Mouse (Mus musculus) thymus, postnatal 10 days (tissue): Measurements from ENCODE around the gene Samd4b.
"Not testable (repeated sequence)": the region's sequence is repeated elsewhere in the genome, so short reads cannot be mapped to it uniquely, and the experiment has no call there.

Source experiments
- DNase-seq, 2 experiments: peaks; one replicate each; pipeline ENCODE4 v3.0.0; 2021; ENCODE audit warnings: low spot score in 2 of 2

Gene Samd4b

DNA sequence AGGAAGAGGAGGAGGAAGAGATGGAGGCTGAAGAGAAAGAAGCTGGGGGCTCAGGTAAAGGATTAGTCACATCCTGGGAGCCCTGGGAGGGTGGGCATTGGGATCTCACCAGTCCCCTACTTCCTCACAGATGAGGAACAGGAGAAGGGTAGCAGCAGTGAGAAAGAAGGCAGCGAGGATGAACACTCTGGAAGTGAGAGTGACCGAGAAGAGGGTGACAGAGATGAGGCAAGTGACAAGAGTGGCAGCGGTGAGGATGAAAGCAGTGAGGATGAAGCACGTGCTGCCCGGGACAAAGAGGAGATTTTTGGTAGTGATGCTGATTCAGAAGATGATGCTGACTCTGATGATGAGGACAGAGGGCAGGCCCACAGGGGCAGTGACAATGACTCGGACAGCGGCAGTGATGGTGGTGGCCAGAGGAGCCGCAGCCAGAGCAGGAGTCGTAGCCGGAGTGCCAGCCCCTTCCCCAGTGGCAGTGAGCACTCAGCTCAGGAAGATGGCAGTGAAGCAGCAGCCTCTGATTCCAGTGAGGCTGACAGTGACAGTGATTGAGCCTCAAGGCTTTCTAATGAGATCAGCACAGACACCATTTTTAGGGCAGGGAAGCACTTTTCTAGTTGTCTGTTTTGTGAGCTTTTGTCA, 199.1 kb downstream of the Samd4b start:
- DNase-seq: no peak

- no peak for DNase-seq
Observed at GRCm38 (mm10) chr7:28398000-28398399, 199.9 kb downstream of the Samd4b start.

DNA sequence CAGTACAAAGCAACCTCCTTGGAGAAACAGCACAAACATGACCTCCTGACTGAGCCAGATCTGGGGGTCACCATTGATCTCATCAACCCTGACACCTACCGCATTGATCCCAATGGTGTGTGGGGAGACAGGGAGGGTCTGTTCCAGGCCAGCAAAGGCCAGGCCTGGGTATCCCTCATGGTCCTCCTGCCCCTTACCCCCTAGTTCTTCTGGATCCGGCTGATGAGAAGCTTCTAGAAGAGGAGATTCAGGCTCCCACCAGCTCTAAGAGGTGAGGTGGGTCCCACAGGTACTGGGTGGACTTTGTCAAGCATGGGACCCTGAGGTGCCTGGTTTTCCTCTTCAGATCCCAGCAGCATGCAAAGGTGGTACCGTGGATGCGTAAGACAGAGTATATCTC, 202.5 kb downstream of the Samd4b start:
- DNase-seq: no peak

DNA sequence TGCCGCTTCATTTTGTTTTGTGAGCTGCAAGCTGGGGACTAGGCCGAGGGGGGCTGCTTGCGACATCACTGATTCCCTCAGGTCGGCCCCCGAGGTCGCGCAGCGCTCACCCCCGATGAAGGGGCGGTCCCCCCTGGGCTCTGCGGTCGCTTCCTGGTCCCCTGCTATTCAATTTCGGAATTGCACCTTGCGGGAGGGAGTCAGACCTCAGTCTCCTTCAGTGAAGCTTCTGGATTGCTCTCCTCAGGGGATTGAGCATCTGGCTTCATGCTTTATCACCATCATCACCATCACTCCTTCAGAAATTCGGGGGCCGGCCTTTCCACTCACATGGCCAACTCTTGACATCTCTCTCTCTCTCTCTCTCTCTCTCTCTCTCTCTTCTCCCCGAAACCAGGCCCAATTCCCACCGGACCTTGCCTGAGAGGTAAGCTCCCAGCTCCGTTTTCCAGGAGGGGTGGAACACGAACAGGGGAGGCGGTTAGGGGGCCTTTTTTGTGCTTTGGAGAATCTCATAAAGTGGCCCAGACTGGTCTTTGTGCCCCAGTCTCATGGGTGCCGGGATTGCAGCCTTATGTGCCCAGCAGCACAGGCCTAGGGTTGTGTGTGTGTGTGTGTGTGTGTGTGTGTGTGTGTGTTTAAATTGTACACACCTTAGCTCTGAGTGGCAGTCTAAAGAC, 204.5 kb downstream of the Samd4b start:
- DNase-seq: peak in 1 of 2 experiments; percentile 30

- peak; percentile 90 to 94 for DNase-seq
Observed at GRCm38 (mm10) chr7:28392429-28393271, 205.3 kb downstream of the Samd4b start, which contains the start of the genes Med29 and Paf1. TSS of gene Med29 (minus strand) at chr7:28392708. TSS of gene Paf1 (plus strand) at chr7:28392951.

- no peak for DNase-seq
Observed at GRCm38 (mm10) chr7:28390331-28390730, 207.6 kb downstream of the Samd4b start.

DNA sequence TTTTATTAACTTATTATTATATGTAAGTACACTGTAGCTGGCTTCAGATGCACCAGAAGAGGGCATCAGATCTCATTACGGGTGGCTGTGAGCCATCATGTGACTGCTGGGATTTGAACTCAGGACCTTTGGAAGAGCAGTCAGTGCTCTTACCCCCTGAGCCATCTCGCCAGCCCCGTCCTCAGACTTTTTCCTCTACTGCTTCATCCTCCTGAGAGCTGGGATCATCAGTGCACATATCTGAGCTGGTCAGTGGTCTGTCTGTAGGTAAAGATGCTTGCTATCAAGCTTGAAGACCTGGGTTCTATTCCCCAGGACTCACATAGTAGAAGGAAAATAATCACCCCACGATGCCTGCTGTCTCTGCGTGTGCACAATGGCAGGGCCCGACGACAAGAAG, 210.6 kb downstream of the Samd4b start:
- not testable (repeated sequence) for DNase-seq

- DNase-seq: not testable (repeated sequence)
Observed at GRCm38 (mm10) chr7:28386877-28387276, 211.1 kb downstream of the Samd4b start.

DNA sequence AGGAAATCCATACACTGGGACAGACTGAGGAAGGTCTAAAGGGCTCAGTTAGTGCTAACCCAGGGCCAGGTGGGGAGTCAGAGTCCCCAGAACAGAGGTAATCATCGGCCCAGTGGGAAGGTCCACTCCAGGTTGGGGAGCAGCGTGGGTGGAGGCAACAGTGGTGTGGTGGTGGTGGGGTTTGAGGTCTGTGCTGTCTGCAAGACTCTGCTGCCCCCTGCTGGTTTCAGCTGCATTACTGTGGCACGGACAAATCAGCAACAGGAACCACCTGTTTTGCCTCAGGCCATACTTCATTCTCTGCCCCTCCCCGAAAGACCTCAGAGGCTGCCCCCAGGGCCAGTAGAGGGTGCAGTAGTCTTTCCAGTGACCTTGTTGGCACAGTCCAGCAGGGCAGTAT, 211.5 kb downstream of the Samd4b start:
- DNase-seq: peak; percentile 81 to 97

- DNase-seq: no peak
Observed at GRCm38 (mm10) chr7:28386007-28386406, 211.9 kb downstream of the Samd4b start.

- DNase-seq: no peak
Observed at GRCm38 (mm10) chr7:28385196-28385595, 212.7 kb downstream of the Samd4b start.

GRCm38 (mm10) chr7:28384162-28384561, 213.8 kb downstream of the Samd4b start:
- peak; percentile 63 to 71 for DNase-seq

- DNase-seq: no peak
Observed at GRCm38 (mm10) chr7:28383606-28384005, 214.3 kb downstream of the Samd4b start.

DNA sequence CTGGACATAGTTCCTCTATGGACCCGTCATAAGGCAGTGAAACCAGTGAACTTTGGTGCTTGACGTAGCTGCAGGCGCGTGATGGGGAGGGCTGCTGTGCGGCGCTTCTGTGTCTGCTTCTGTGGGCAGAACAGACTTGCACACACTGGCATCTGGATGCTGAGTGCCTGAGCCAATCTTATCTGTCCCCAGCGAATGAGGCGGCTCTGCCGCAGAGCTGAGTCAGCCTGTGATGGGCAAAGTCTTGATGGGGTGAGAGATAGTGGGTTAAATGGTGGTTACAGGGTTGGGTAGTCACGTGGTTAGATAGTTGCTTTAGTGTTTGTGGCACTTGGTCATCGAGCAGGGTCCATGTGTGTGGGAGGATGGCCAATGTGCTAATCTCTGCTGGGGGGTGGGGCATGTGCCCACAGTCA, 215.0 kb downstream of the Samd4b start:
- DNase-seq: peak; percentile 70 to 77

DNA sequence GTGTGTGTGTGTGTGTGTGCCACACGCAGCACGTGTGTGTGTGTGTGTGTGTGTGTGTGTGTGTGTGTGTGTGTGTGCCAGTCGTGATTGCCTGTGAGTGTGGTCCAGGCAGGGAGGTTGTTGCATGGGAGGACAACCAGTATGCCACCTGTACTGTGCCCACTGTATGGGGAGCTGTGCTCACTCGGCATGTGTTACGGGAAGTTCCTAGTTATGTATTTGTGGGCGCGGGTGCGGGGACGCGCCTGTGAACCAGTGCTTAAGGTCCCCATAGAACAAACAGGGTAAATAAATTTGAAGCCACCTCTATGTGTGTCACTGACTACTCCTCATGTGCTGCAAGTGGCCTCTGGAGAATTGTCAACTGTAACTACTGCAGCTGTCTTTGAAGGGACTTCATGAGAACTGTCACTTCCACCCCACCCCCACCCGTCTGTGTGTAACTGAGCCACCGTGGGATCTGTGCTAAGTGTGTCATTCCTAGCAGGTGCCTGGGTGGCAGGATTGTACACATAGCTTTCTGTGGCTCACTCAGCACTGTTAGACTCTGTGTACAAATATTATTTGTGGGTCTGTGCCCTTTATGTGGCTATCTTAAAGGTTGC, 215.5 kb downstream of the Samd4b start:
- peak in 1 of 2 experiments; percentile 52 for DNase-seq

DNA sequence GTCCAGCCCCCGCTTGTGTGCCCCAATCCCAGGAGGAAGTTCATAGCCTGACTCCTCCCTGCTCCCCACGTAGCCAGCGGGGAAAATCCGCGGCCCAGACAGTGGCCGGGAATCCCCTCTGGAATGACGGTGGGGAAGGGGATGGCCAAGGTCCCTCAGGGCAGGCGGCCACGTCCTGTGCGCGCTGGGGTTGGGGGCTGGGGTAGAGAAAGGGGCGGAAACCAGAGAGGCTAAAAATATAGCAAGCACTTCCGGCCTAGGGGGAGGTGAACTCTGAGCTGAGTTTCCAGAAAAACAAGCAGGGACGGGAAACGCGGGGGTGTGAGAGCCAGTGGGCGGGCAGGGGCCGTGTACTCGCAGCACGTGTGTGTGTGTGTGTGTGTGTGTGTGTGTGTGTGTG, 216.0 kb downstream of the Samd4b start:
- peak; percentile 94 for DNase-seq

DNA sequence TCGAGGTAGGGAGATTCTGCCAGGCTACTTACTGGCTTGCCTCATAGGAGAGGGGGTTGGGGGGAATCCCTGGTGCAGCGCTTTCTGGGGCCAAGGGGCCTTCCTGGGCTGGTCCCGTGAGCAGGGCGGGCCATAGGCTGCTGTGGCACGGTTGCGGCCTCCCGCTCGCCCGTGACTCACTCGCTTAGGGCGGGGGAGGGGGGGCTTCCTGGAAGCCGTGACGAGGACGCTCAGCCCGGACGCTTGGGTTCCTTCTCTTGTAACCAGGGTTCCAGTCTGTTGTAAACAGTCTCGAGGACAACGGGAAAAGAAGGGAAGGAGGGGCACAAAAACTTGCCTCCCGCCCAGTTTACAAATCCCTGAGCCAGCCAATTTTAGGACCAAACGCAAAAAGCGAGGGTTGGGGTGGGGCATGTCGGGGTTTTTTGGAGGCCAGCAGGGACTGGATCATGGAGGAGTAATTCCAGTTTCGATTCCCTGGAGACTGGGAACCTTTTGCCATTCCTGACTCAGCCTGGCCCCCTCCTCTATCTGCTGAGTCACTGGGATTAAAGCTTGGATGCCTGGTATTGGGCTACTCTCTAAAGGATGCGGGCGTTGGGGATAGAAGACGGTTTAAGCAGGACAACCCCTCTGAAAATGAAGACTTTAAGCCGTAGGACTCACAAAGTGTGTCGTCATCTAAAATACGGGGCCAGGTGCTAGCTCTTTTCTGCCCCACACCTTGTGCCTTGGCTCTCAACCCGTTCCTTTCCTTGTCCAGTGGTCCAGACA, 216.7 kb downstream of the Samd4b start:
- peak; percentile 77 to 82 for DNase-seq

GRCm38 (mm10) chr7:28380237-28381016, 217.5 kb downstream of the Samd4b start, which contains the start of gene Zfp36:
TSS of gene Zfp36 (minus strand) at chr7:28380253.
- DNase-seq: no peak

- DNase-seq: peak; percentile 90 to 97
Observed at GRCm38 (mm10) chr7:28378769-28379651, 218.9 kb downstream of the Samd4b start.
